Mouse (Mus musculus): ENCODE data around the gene Ccl7.

DNA sequence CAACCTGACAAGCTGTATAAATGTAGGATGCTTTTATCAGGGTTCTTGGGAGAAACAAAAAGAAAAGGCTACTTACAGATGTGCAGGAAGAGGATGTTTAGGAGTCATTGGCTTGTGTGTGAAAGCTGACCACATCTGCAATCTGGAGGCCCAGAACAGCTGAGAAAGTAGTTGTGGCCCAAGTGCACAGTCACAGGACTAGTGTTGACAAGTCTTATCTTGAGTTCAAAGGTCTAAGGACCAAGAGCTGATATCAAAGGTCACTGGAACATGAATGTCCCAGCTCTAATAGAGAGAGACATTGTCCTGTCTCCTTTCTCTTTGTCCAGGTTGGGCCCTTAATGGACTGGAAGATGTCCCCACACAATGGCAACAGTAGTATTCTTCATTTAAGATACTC, 25.7 kb upstream of the Ccl7 start:
- TF ChIP-seq POLR2A (IDR thresholded peaks at IDR 0.05; ENCODE audit: borderline replicate concordance, extremely low read depth, low read depth, low read length) (no peak), CTCF (IDR thresholded peaks at IDR 0.05; ENCODE audit: insufficient read depth, low read length) (no peak)
